Mouse (Mus musculus) C3H10T1/2 (cell line): Measurements from ENCODE around the gene Cacng1. TPM values are rescaled to one million over a fixed set of nuclear protein-coding genes. Genes with fewer than 3 reads are reported as not detected.

Experiments used
- polyA plus RNA-seq, 2 experiments: library from polyadenylated mRNA; unstranded; fragments of >200 nt; fragmentation: generic; extraction: Trizol; gene quantifications; one replicate each; pipeline ENCODE4 v1.2.1; 2012; ENCODE audit warnings: missing spikeins in 2 of 2

The Cacng1 gene
- polyA plus RNA-seq = not detected

GRCm38 (mm10) chr11:107716332-107716938 lies at the start of gene Cacng1:
Gene Cacng1, minus strand, starts transcription at chr11:107716522.

Other genes with a start within 250 kb of the Cacng1 start
- 1 to 10 TPM in 1 of 2 experiments, under 1 TPM in 1; 0.46 to 2.9 TPM for gene Pitpnc1, start 245.8 kb downstream of the Cacng1 start, polyA plus RNA-seq
- gene Psmd12, start 237.0 kb downstream of the Cacng1 start, polyA plus RNA-seq = 10 to 100 TPM; 19.0 to 61.2 TPM
- gene Helz, start 168.6 kb downstream of the Cacng1 start, polyA plus RNA-seq = 10 to 100 TPM in 1 of 2 experiments, 1 to 10 TPM in 1; 6.5 to 18.7 TPM
- gene Cacng4, start 78.0 kb upstream of the Cacng1 start, polyA plus RNA-seq = under 1 TPM in 1 of 2 experiments, not detected in 1; 0.04 TPM
- not detected for gene Cacng5, start 198.5 kb upstream of the Cacng1 start, polyA plus RNA-seq